Mouse (Mus musculus) embryonic facial prominence, embryonic 14.5 days (tissue): ENCODE results near the gene Klhl29. TPM values are rescaled to one million over a fixed set of nuclear protein-coding genes. Genes with fewer than 3 reads are reported as not detected.

Source experiments
- ATAC-seq: fragments of 200-750 bp; cut with Nextera tagmentation; 2 replicates; pipeline ENCODE4 v1.8.0; 2017; ENCODE audit warnings: low read depth, moderate number of reproducible peaks, moderate TSS enrichment
- DNase-seq: peaks from one replicate; pipeline ENCODE4 v3.0.0-alpha.2; 2015; ENCODE audit warnings: low spot score
- H3K27ac ChIP-seq: fragments of 300-500 bp; sonication (generic); replicated peaks from 2 replicates; pipeline ENCODE4 v1.5.1; 2014; ENCODE audit warnings: low read depth, mild to moderate bottlenecking, low read length, moderate library complexity
- H3K27me3 ChIP-seq: fragments of 300-500 bp; sonication (generic); replicated peaks from 2 replicates; pipeline ENCODE4 v1.6.1; 2014; ENCODE audit warnings: low read length; ENCODE audit not compliant: control insufficient read depth, insufficient read depth
- H3K36me3 ChIP-seq: fragments of 300-500 bp; sonication (generic); 2 replicates; pipeline ENCODE4 v1.6.1; 2014; ENCODE audit warnings: low read length, mixed read lengths; ENCODE audit not compliant: control insufficient read depth, insufficient read depth
- H3K4me1 ChIP-seq: fragments of 300-500 bp; sonication (generic); 2 replicates; pipeline ENCODE4 v1.6.1; 2014; ENCODE audit warnings: antibody characterized with exemption, low read length; ENCODE audit not compliant: control insufficient read depth, insufficient read depth
- H3K4me2 ChIP-seq: fragments of 300-500 bp; sonication (generic); 2 replicates; pipeline ENCODE4 v1.6.1; 2014; ENCODE audit warnings: low read depth, mild to moderate bottlenecking, low read length, moderate library complexity, mixed read lengths
- H3K4me3 ChIP-seq: fragments of 300-500 bp; sonication (generic); 2 replicates; pipeline ENCODE4 v1.5.1; 2014; ENCODE audit warnings: low read depth, mild to moderate bottlenecking, low read length
- H3K9ac ChIP-seq: fragments of 300-500 bp; sonication (generic); 2 replicates; pipeline ENCODE4 v1.6.1; 2014; ENCODE audit warnings: low read depth, mild to moderate bottlenecking, low read length, moderate library complexity, mixed read lengths
- H3K9me3 ChIP-seq: fragments of 300-500 bp; sonication (generic); 2 replicates; pipeline ENCODE4 v1.6.1; 2016; ENCODE audit warnings: low read length; ENCODE audit not compliant: control insufficient read depth
- WGBS: fragments of 180-500 bp; shearing (Covaris S2); extraction: QIAGEN DNeasy Blood & Tissue Kit; methylation state at CpG from one replicate; pipeline ENCODE4 v1.1.7; 2014; 5-methylcytosine and 5-hydroxymethylcytosine counted together
- polyA plus RNA-seq: library from polyadenylated mRNA; unstranded; fragments of >200 nt; fragmentation: Nextera tagmentation; extraction: Ambion mirVana; gene quantifications from 2 replicates; pipeline ENCODE4 v1.2.1, GENCODE M21; 2014

Gene Klhl29
- polyA plus RNA-seq, 1 experiment from 2014 or later = 3.6 TPM

DNA sequence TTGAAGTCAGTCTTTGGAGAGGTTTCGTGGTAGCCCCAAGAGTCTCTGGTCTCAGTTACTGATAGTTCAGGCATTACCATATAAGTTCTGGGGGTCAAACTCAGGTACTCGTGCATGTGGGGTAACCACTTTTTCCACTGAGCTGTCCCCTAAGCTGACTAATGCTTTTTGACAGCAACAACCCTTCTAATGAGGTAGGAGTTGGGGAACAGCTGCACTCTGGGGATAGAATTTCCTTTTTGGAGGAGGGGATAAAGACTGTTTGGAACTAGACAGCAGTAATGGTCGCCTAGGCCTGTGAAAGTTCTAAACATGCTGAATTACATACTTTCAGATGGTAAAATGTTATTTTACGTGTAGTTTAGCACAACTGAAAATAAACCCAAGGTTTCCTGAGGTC is 184.3 kb downstream of the Klhl29 start:
- no peaks in the 10 kb centered on the region for H3K9me3 ChIP-seq
- DNase-seq (peak; percentile 79), ATAC-seq (0 out of 2 replicates have a peak, but pooled peaks have one; percentile 60)
- H3K4me3 ChIP-seq = no peak overlapping the region
- no peak overlapping the region; the same call in 1 of the 2 replicates for H3K4me2 ChIP-seq
- H3K9ac ChIP-seq = no peak overlapping the region
- H3K36me3 ChIP-seq = no peaks in the 10 kb centered on the region
- no peaks in the 10 kb centered on the region for H3K27me3 ChIP-seq
- H3K27ac ChIP-seq = peak overlapping the region; percentile 42; the same call in 1 of the 2 replicates
- 34% methylated on average over 4 of the region's 4 CpGs for WGBS
- peaks cover 37% of the 10 kb centered on the region for H3K4me1 ChIP-seq

DNA sequence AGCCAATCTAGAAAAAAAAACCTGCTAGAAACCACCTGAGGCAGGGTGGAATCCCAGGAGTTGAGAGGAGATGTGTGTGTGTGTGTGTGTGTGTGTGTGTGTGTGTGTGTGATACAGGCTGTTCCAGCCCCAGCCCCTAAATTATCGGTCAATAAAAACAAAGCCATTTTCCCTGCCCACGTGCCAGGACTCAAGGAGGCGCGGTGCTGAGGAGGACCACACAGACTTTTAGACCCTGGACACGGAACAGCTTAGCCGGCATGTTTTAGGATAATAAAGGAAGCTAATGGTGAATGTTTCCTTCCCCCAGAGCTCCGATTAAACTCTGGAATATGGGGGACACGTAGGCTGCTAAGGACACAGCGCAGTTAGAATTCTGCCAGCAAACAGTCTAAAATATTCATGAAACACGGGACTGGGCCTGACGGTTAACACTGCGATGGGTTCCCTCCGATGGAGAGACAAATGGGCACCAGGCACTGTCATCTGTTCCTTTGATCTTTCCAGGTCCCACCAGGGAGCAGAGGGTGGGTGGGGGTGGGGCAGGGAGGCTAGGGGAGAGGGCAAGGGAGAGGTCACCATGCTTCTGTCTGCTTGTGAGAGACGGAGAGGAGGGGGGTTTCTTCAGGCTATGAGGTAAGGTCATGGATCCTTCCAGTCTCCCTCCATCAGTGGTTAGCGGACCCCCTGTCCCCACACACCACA is 185.9 kb downstream of the Klhl29 start:
- Histone ChIP-seq H3K9ac (no peak overlapping the region), H3K4me3 (no peak overlapping the region), H3K4me2 (no peak overlapping the region), H3K4me1 (peaks cover 37% of the 10 kb centered on the region), H3K27me3 (no peaks in the 10 kb centered on the region), H3K36me3 (no peaks in the 10 kb centered on the region), H3K27ac (no peak overlapping the region), H3K9me3 (no peaks in the 10 kb centered on the region)
- ATAC-seq (no peak), DNase-seq (no peak)
- 40% methylated on average over 15 of the region's 15 CpGs for WGBS

DNA sequence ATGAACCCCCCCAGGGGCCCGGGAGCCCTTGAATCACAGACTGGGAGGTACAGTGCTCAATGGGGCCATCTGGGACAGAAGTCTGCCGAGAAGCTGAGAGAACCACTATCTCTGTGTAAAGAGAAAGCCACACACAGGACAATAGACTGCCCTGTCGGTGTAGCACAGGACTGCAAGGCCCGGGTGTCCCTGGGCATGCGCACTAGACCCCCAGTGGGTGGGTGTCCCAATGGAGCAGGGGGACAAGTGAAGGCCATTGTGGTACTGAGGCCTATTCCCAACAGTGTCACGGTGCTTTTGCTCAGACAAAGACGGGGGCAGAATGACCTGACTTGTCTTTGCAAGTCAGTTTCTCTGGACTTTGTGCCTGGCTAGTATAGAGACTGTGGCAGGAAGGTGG is 186.6 kb downstream of the Klhl29 start:
- H3K4me3 ChIP-seq = no peak overlapping the region
- H3K4me2 ChIP-seq = no peak overlapping the region
- H3K36me3 ChIP-seq = no peaks in the 10 kb centered on the region
- no peaks in the 10 kb centered on the region for H3K27me3 ChIP-seq
- no peak overlapping the region for H3K9ac ChIP-seq
- peaks cover 33% of the 10 kb centered on the region for H3K4me1 ChIP-seq
- H3K9me3 ChIP-seq = no peaks in the 10 kb centered on the region
- 75% methylated on average over 7 of the region's 7 CpGs for WGBS
- ATAC-seq = no peak
- no peak overlapping the region for H3K27ac ChIP-seq
- no peak for DNase-seq

DNA sequence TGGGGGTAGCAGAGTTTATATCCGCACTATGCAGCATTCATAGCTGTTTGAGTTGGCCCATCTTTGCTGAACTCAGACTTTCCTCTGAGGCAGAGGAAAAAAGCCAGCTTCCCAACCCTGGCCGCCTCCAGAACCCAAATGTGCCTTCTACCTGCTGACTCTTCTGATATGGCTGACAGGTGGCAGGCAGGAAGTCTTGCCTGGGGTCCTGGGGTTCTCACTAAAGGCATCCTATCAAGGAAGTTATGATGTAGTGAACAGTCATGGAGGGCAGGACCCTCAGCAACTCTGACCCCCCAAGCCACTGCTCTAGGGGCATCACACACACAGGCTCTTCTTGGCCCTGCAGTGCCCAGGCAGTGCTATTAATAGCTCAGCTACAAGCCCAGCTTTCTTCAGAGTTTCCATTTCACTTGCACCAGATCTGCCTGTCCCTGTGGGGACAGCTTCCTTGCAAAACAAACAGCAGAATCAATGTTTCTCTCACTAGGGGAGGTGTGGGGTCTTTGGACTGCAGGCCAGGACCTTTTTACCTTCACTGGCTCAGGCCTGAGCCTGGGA is 187.6 kb downstream of the Klhl29 start:
- no peak for ATAC-seq
- 82% methylated on average over 2 of the region's 2 CpGs for WGBS
- no peak overlapping the region for H3K9ac ChIP-seq
- H3K36me3 ChIP-seq = no peaks in the 10 kb centered on the region
- no peak overlapping the region for H3K27ac ChIP-seq
- H3K4me2 ChIP-seq = no peak overlapping the region
- no peaks in the 10 kb centered on the region for H3K27me3 ChIP-seq
- H3K4me1 ChIP-seq = peaks cover 33% of the 10 kb centered on the region
- no peak overlapping the region for H3K4me3 ChIP-seq
- H3K9me3 ChIP-seq = no peaks in the 10 kb centered on the region
- no peak for DNase-seq

DNA sequence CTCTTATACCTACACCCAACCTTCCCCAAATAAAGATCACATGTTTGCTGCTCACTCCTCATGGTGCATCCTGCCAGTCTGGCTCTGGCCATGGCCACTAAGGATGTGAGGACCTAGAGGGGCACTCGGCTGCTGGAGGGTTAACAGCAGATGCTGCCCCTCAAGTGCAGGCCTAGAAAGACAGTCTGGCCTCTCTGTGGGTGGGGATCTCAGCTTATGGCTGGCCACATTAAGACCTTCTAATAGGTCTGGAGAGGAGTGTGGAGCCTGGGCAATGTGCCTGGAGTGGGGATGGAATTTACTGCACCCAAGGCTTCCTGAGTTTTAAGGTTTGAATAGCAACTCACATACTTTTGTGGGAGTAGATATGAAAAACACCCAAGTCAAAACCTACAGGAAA is 188.8 kb downstream of the Klhl29 start:
- H3K4me1 ChIP-seq = peaks cover 23% of the 10 kb centered on the region
- H3K27me3 ChIP-seq = no peaks in the 10 kb centered on the region
- H3K27ac ChIP-seq = no peak overlapping the region
- no peak overlapping the region for H3K4me3 ChIP-seq
- WGBS = 84% methylated on average over 1 of the region's 1 CpGs
- no peak for ATAC-seq
- no peak overlapping the region for H3K9ac ChIP-seq
- no peak overlapping the region for H3K4me2 ChIP-seq
- no peaks in the 10 kb centered on the region for H3K36me3 ChIP-seq
- DNase-seq = peak; percentile 34
- no peaks in the 10 kb centered on the region for H3K9me3 ChIP-seq

DNA sequence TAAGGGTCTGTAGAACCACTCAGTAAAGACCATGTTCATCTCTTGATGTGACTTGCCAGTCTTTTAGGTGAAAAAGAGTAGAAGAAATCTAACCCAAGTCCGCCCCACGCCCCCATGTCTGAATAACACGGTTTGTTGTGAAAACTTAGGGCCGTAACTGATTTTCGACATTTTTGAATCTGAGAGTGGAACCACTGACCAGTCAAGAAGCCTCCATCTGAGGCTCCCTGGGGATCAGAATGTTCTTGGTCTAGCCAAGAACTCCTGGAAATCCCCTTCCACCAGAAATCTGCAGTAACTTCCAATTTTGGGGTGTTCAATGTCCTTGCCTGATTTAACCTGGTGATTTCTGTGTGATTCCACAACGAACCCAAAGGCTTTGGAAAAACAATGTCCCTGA is 189.9 kb downstream of the Klhl29 start:
- Histone ChIP-seq H3K4me3 (no peak overlapping the region), H3K27me3 (no peaks in the 10 kb centered on the region), H3K9me3 (no peaks in the 10 kb centered on the region), H3K4me1 (peaks cover 16% of the 10 kb centered on the region), H3K9ac (no peak overlapping the region), H3K36me3 (no peaks in the 10 kb centered on the region), H3K4me2 (no peak overlapping the region), H3K27ac (no peak overlapping the region)
- 85% methylated on average over 6 of the region's 6 CpGs for whole genome bisulfite sequencing
- DNase-seq = no peak
- no peak for ATAC-seq

DNA sequence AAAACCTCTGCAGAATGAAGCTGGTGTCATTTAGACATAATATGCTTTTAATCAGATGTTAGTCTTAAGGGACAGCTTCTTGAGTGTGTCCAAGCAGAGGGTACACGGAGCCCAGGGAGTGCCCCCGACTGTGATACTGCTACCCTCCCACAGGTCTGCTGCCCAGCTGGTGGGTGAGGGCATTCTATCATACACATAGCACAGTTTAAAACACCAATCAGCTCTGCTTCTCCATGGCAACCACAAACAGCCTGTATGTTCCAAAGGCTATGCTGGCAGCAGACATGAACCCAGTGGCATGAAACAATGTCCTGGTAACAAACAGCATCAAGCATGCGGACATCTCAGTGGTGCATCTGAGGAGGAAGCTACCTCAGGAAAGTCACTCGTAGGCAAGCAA is 192.9 kb downstream of the Klhl29 start:
- DNase-seq = no peak
- Histone ChIP-seq H3K4me3 (no peak overlapping the region), H3K9me3 (no peaks in the 10 kb centered on the region), H3K4me2 (no peak overlapping the region), H3K27ac (no peak overlapping the region), H3K4me1 (peaks cover 4% of the 10 kb centered on the region), H3K27me3 (no peaks in the 10 kb centered on the region), H3K36me3 (no peaks in the 10 kb centered on the region), H3K9ac (no peak overlapping the region)
- ATAC-seq = peak; percentile 13; the same call in 1 of the 2 replicates
- WGBS = 87% methylated on average over 4 of the region's 4 CpGs

DNA sequence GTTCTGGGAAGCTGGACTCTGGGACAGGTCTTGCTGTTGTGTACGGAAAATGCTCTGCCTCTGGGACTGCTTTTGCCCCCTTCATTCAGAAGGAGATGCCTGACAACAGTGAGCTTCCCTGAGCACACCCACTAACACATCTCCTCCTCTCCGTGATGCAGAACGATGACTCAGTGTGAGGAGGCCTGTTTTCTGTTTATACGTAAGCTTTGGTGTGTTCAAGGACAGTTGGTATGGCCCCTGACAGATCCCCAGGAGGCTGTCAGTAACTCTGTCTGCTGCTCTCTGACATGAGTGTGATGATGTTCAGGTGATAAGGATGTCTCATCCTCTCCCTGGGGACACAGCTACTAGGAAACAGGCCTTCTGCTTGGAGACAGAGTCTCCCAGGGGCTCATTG is 193.3 kb downstream of the Klhl29 start:
- H3K36me3 ChIP-seq = no peaks in the 10 kb centered on the region
- peak; percentile 13; the same call in 1 of the 2 replicates for ATAC-seq
- 65% methylated on average over 4 of the region's 4 CpGs for WGBS

More for the DNA sequence above, 193.3 kb downstream of the Klhl29 start:
- DNase-seq = no peak
- Histone ChIP-seq H3K27ac (no peak overlapping the region), H3K4me3 (no peak overlapping the region), H3K4me1 (peaks cover 4% of the 10 kb centered on the region), H3K9me3 (no peaks in the 10 kb centered on the region), H3K27me3 (no peaks in the 10 kb centered on the region), H3K9ac (no peak overlapping the region), H3K4me2 (no peak overlapping the region)
